Mouse (Mus musculus): ENCODE measurements around the gene Utrn. TPM values are rescaled to one million over a fixed set of nuclear protein-coding genes. Genes with fewer than 3 reads are reported as not detected.

Utrn gene
- polyA plus RNA-seq, 1 experiment from 2014 or later: 23.6 TPM

DNA sequence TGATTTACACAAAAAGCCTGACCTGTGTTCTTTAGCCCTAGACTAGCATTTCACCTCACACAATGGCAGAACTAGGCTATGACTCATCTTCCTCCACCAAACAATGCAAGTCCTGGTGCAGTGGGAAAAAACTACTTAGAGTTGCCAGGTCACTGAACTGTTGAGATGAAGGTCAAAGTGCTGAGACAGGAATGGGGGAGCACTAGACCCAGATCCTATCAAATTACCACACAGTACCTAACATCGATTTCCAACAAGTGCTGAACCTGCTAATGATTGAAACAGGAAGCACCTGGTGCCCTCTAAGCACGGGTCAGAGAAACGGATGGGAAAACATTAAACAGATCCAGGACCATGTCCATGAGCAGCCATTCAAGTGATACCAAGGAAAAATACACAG, 59.5 kb downstream of the Utrn start:
- 0 out of 2 replicates have a peak, but pooled peaks cover 2% of the 10 kb centered on the region for H3K4me1 ChIP-seq (replicated peaks)
- no peaks in the 10 kb centered on the region for H3K27me3 ChIP-seq
- no peak overlapping the region for H3K27ac ChIP-seq
- no peaks in the 10 kb centered on the region for H3K36me3 ChIP-seq
- H3K9me3 ChIP-seq: no peaks in the 10 kb centered on the region
- H3K4me2 ChIP-seq (replicated peaks): no peak overlapping the region
- H3K4me3 ChIP-seq (replicated peaks): no peak overlapping the region
- ATAC-seq: no peak
- WGBS: 82% methylated on average over 3 of the region's 3 CpGs
- no peak overlapping the region for H3K9ac ChIP-seq (replicated peaks)

DNA sequence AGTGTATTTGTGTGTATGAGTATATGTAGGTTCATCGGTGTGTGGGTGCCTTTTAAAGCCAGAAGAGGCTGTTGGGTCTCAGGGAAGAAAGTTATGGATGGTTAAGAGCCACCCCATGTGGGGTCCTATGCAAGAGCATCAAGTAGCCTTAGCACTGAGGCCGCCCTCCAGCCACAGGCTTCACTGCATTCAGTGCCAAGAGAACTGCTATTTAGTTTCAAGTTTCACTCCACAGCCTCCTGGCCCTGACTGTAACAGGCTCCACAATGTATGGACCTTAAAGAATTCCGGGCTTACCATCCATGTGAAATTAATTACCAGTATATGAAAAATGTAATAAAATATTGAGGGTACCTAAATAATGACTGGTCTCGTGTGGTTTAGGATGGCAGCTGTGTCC, 60.7 kb downstream of the Utrn start:
- ATAC-seq: no peak
- WGBS: 90% methylated on average over 4 of the region's 4 CpGs

DNA sequence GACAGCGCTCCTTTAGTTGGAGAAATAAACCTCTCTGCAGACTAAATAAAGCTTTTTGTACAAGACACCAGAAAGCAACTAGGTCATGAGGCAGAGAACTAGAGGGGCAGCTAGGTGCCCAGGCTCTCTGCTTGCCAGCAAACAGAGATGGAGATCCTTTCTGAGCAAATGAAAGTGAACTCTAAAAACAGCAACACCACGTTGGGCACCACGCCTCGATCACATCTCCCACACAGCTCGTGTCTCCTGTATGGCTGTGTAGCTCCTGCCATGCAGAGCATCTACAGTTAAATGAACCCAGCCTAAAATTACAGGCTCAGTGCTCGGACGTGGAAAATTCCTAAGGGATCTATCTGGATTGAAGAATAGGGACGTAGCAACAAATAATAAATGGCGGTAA, 61.5 kb downstream of the Utrn start:
- Histone ChIP-seq H3K4me2 (replicated peaks) (no peak overlapping the region), H3K27me3 (no peaks in the 10 kb centered on the region), H3K9ac (replicated peaks) (no peak overlapping the region), H3K9me3 (no peaks in the 10 kb centered on the region), H3K4me1 (replicated peaks) (0 out of 2 replicates have a peak, but pooled peaks cover 2% of the 10 kb centered on the region), H3K27ac (no peak overlapping the region), H3K4me3 (replicated peaks) (no peak overlapping the region), H3K36me3 (no peaks in the 10 kb centered on the region)
- WGBS: 87% methylated on average over 9 of the region's 9 CpGs
- ATAC-seq: no peak

More for the DNA sequence above, 60.7 kb downstream of the Utrn start:
- Histone ChIP-seq H3K4me3 (replicated peaks) (no peak overlapping the region), H3K36me3 (no peaks in the 10 kb centered on the region), H3K4me2 (replicated peaks) (no peak overlapping the region), H3K27me3 (no peaks in the 10 kb centered on the region), H3K4me1 (replicated peaks) (0 out of 2 replicates have a peak, but pooled peaks cover 2% of the 10 kb centered on the region), H3K9ac (replicated peaks) (no peak overlapping the region), H3K27ac (no peak overlapping the region), H3K9me3 (no peaks in the 10 kb centered on the region)

DNA sequence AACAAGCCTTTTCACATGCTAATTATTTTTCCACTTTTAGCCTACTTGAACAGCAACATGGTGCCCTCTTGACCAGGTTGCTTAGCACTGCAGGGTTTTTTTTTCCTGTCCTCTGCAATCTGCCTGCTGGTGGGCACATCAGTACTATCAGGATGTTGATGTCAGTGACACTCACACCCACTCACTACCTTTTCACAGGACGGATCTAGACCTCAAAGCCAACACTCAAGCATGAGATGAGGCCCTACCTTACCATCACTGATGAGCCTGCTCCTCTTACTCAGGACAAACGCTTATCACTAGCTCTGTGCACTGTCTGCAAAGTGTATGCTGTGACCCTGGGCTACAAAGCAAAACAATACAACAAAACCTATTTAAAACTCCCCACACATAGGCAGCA, 63.3 kb downstream of the Utrn start:
- Histone ChIP-seq H3K9me3 (no peaks in the 10 kb centered on the region), H3K9ac (replicated peaks) (no peak overlapping the region), H3K4me1 (replicated peaks) (0 out of 2 replicates have a peak, but pooled peaks cover 2% of the 10 kb centered on the region), H3K36me3 (no peaks in the 10 kb centered on the region), H3K4me3 (replicated peaks) (no peak overlapping the region), H3K27me3 (no peaks in the 10 kb centered on the region), H3K4me2 (replicated peaks) (no peak overlapping the region), H3K27ac (no peak overlapping the region)
- no peak for ATAC-seq
- 72% methylated on average over 2 of the region's 2 CpGs for WGBS

DNA sequence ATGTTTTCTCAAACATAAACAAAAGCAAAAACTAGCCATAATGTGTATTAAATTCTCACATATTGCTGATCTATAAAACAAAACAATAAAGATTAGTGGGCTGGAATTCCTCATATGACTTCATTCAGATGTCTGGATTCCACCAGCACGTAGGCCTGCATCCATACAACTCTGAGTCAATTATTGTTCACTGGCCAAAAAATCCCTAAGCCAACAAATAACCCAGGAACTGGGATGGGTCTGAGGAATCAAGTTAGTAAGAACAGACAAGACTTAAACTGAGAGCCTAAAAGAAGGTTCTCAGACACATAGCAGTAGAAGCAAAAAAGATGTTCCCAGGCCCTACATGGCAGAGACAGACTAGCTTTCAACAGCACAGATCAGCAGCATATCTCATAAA, 65.2 kb downstream of the Utrn start:
- no peak overlapping the region for H3K4me3 ChIP-seq (replicated peaks)
- H3K9ac ChIP-seq (replicated peaks): no peak overlapping the region
- H3K9me3 ChIP-seq: no peaks in the 10 kb centered on the region
- WGBS: 68% methylated on average over 1 of the region's 1 CpGs
- H3K27ac ChIP-seq: no peak overlapping the region
- 0 out of 2 replicates have a peak, but pooled peaks cover 2% of the 10 kb centered on the region for H3K4me1 ChIP-seq (replicated peaks)
- no peaks in the 10 kb centered on the region for H3K36me3 ChIP-seq
- no peak for ATAC-seq
- no peaks in the 10 kb centered on the region for H3K27me3 ChIP-seq
- H3K4me2 ChIP-seq (replicated peaks): no peak overlapping the region

DNA sequence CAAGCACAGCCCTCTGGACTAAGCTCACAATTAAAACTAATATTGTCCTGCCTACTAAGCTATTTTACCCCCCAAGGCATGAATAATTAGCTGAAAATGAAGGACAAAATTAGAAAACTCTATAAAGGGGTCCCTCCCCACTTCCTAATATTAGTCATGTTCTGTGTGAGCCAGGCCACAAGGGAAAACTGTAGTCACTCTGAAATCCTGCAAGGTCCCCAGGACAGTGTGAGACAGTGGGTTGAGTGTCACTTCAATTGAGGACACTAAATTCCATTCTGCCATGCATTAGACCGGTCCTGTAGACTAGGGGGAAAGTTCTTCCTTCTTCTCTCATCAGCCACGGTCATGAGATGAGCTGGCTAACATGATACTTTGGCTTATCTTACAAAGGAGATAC, 69.7 kb downstream of the Utrn start:
- Histone ChIP-seq H3K4me3 (replicated peaks) (no peak overlapping the region), H3K36me3 (no peaks in the 10 kb centered on the region), H3K9me3 (no peaks in the 10 kb centered on the region), H3K27ac (no peak overlapping the region), H3K27me3 (no peaks in the 10 kb centered on the region), H3K9ac (replicated peaks) (no peak overlapping the region), H3K4me1 (replicated peaks) (peaks cover 10% of the 10 kb centered on the region; the same call in 1 of the 2 replicates), H3K4me2 (replicated peaks) (no peak overlapping the region)
- WGBS: 96% methylated on average over 2 of the region's 2 CpGs
- no peak for ATAC-seq

DNA sequence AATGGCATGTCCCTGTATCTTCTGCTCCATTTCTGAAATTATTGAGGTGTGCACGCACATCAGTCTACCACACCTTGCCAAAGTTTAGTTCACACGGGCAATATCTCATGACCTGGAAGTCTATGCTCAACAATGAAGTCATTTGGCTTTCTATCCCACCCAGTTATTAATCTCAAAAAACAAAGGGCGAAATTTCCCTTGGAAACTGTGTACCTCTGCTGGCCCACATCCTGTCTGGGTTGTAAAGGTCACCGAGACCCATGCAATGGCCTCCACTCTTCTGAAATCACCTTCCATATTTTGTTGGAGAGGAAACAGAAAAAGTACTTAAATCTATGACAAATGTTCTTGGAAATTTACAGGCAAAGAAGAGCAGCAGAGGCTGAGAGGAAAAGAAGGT, 70.9 kb downstream of the Utrn start:
- Histone ChIP-seq H3K4me2 (replicated peaks) (no peak overlapping the region), H3K36me3 (no peaks in the 10 kb centered on the region), H3K27ac (no peak overlapping the region), H3K4me1 (replicated peaks) (peaks cover 10% of the 10 kb centered on the region; the same call in 1 of the 2 replicates), H3K9me3 (no peaks in the 10 kb centered on the region), H3K27me3 (no peaks in the 10 kb centered on the region), H3K9ac (replicated peaks) (no peak overlapping the region), H3K4me3 (replicated peaks) (no peak overlapping the region)
- ATAC-seq: no peak
- 92% methylated on average over 4 of the region's 4 CpGs for WGBS

DNA sequence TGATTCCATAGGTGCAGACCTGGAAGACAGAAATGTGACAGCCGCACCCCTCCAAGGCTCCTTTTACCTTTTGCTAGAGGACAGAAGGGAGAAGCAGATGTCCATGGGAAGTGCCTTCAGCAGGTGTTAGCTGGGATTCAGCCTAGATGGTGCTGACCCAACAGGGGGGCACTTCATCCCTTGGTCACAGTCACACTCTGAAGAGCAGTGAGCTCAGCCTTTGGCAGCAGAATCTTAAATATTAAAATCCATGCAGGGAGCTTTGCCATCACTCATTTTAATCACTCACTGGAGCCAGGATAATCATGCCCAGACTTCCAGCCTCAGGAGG, 72.7 kb downstream of the Utrn start:
- H3K9ac ChIP-seq (replicated peaks): no peak overlapping the region
- H3K27ac ChIP-seq: no peak overlapping the region
- H3K36me3 ChIP-seq: no peaks in the 10 kb centered on the region
- H3K4me3 ChIP-seq (replicated peaks): no peak overlapping the region
- ATAC-seq: 0 out of 2 replicates have a peak, but pooled peaks have one; percentile 27
- H3K4me1 ChIP-seq (replicated peaks): peaks cover 18% of the 10 kb centered on the region
- no peaks in the 10 kb centered on the region for H3K27me3 ChIP-seq
- H3K4me2 ChIP-seq (replicated peaks): no peak overlapping the region
- 69% methylated on average over 1 of the region's 1 CpGs for WGBS
- H3K9me3 ChIP-seq: no peaks in the 10 kb centered on the region

DNA sequence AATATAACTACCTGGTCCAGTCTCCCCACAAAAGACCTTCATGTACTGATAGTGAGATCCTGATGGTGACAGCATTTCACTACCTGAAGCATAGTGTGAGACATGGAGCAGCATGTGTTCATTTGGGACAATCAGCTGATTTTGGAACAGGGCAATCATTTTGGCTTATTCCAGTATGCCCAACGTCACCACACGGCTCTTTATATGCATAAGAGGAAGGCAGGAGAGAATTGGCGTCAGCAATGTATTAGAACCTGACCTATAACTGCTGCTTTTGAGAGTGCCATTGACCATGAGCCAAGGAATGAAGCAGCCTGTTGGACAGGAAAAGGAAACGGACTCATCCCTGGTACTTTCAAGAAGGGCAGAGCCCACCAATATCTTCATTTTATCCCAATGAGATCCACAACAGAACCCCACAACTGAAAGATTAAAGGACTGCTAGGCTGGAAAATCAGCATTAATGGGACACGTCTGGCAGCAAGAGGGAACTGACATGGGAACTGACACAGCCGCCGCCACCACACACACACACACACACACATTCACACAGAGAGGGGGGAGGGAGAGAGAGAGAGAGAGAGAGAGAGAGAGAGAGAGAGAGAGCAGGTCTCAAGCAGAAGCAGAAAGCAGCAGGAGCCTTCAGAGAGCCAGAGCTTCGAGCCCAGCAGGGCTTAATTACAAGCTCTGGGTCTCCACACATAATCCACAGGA, 73.2 kb downstream of the Utrn start:
- H3K9ac ChIP-seq (replicated peaks): no peak overlapping the region
- no peak overlapping the region for H3K27ac ChIP-seq
- 59% methylated on average over 8 of the region's 8 CpGs for WGBS
- no peaks in the 10 kb centered on the region for H3K27me3 ChIP-seq
- no peak overlapping the region for H3K4me2 ChIP-seq (replicated peaks)
- H3K4me3 ChIP-seq (replicated peaks): no peak overlapping the region
- no peaks in the 10 kb centered on the region for H3K36me3 ChIP-seq
- no peaks in the 10 kb centered on the region for H3K9me3 ChIP-seq
- ATAC-seq: 0 out of 2 replicates have a peak, but pooled peaks have one; percentile 49
- H3K4me1 ChIP-seq (replicated peaks): peaks cover 18% of the 10 kb centered on the region

DNA sequence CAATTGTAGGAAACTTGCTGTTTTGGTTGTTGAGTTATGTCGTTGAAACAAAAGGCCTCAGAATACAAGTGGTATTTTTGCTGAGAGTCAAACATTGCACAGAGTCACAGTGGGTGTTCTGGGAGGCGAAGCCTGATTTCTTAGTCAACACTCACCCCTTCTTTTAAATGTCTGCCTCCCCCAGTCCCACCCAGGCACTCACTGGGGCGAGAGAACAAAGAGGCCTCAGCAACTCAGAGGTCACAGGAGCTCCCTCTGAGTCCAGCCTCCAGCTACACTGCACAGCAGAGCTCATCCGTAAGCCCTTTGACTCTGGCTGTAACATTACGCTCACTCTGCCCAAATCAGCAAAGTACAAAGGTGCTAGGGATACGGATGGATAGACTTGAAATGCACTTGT, 77.1 kb downstream of the Utrn start:
- Histone ChIP-seq H3K4me3 (replicated peaks) (no peak overlapping the region), H3K4me2 (replicated peaks) (no peak overlapping the region), H3K4me1 (replicated peaks) (peaks cover 18% of the 10 kb centered on the region), H3K36me3 (no peaks in the 10 kb centered on the region), H3K27ac (no peak overlapping the region), H3K9me3 (no peaks in the 10 kb centered on the region), H3K9ac (replicated peaks) (no peak overlapping the region), H3K27me3 (no peaks in the 10 kb centered on the region)
- peak; percentile 65; the same call in 1 of the 2 replicates for ATAC-seq
- whole genome bisulfite sequencing: 11% methylated on average over 6 of the region's 6 CpGs

DNA sequence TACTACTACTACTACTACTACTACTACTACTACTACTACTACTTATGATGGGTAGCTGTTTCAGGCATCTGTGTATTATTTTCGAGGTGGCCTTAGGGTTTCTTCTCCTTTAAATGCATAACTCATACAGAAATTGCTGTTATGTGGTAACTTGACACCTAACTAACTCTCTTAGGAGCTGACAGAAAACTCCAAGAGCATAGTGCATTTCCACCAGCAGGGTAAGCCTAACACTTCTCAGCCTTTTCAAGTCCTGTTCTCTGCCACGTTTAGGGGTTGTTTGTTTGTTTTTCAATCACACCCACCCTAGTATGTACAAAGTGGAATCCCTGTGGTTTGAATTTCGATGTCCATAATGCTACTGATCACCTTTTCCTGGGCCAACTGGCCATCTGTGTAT, 78.3 kb downstream of the Utrn start:
- Histone ChIP-seq H3K27me3 (no peaks in the 10 kb centered on the region), H3K27ac (no peak overlapping the region), H3K4me2 (replicated peaks) (no peak overlapping the region), H3K9me3 (no peaks in the 10 kb centered on the region), H3K4me3 (replicated peaks) (no peak overlapping the region), H3K9ac (replicated peaks) (no peak overlapping the region), H3K36me3 (no peaks in the 10 kb centered on the region), H3K4me1 (replicated peaks) (peaks cover 9% of the 10 kb centered on the region)
- 76% methylated on average over 3 of the region's 3 CpGs for WGBS
- no peak for ATAC-seq

DNA sequence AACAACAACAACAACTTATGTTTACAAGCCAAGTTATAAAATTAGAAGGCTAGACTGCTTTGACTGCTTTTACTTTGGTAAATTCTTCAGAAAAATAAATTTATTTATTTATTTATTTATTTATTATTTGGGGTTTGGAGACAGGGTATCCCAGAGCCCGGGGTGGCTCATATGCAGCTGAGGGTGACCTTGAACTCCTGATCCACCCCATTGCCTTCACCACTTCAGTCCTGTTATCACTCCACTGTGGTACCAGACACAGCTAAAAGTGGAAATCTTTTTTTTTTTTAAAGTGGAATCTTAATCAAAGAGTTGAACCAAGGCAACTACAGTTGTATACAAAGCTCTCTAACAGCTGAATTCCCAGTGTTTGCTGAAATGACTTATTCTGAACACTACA, 80.6 kb downstream of the Utrn start:
- Histone ChIP-seq H3K36me3 (no peaks in the 10 kb centered on the region), H3K4me1 (replicated peaks) (peaks cover 9% of the 10 kb centered on the region), H3K9ac (replicated peaks) (no peak overlapping the region), H3K27me3 (no peaks in the 10 kb centered on the region), H3K9me3 (no peaks in the 10 kb centered on the region), H3K4me3 (replicated peaks) (no peak overlapping the region), H3K4me2 (replicated peaks) (no peak overlapping the region), H3K27ac (no peak overlapping the region)
- 93% methylated on average over 1 of the region's 1 CpGs for WGBS
- ATAC-seq: no peak

DNA sequence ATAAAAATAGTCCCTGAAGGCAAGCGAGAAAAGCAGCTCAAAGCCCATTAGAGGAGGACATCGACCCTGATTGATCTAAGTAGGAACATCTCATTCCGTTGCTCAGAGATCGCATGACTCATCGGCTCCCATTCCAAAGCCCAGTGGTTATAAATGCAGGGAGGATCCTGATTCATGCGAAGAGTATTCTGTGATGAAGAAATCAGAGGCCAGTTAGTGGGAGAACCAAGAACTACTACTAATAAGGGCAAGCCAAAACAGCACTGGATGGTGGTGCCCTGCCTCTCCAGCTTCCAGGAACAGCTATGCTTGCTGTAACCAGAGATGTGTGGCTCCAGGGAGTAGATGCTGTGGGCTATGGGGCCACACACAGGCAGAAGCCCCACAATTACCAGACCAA, 81.2 kb downstream of the Utrn start:
- WGBS: 88% methylated on average over 6 of the region's 6 CpGs
- H3K36me3 ChIP-seq: no peaks in the 10 kb centered on the region
- H3K9me3 ChIP-seq: no peaks in the 10 kb centered on the region
- no peak overlapping the region for H3K27ac ChIP-seq
- ATAC-seq: no peak
- no peaks in the 10 kb centered on the region for H3K27me3 ChIP-seq
- H3K4me2 ChIP-seq (replicated peaks): no peak overlapping the region
- no peak overlapping the region for H3K9ac ChIP-seq (replicated peaks)
- H3K4me3 ChIP-seq (replicated peaks): no peak overlapping the region
- peaks cover 9% of the 10 kb centered on the region for H3K4me1 ChIP-seq (replicated peaks)

Data from midbrain, embryonic 13.5 days (tissue).